Mouse (Mus musculus): ENCODE data around the gene Rgs6.

Gene Rgs6

GRCm38 (mm10) chr12:83206866-83207265 lies 618.8 kb downstream of the Rgs6 start:
- CTCF ChIA-PET, result interaction anchor here (0.6 kb wide), 1 partner anchor 238 kb away, joined by 3 read pairs; no protein-coding TSS in a partner anchor

GRCm38 (mm10) chr12:83207481-83207880 lies 619.4 kb downstream of the Rgs6 start:
- CTCF ChIA-PET, result no interaction called here

GRCm38 (mm10) chr12:83208011-83208410 lies 619.9 kb downstream of the Rgs6 start:
- CTCF ChIA-PET, result no interaction called here

- CTCF ChIA-PET, result no interaction called here
Observed at GRCm38 (mm10) chr12:83208841-83209240, 620.7 kb downstream of the Rgs6 start.

- CTCF ChIA-PET, result no interaction called here
Observed at GRCm38 (mm10) chr12:83209461-83209860, 621.4 kb downstream of the Rgs6 start.

GRCm38 (mm10) chr12:83210294-83210693 lies 622.2 kb downstream of the Rgs6 start:
- CTCF ChIA-PET, result no interaction called here

- CTCF ChIA-PET, result no interaction called here
Observed at GRCm38 (mm10) chr12:83210735-83211134, 622.6 kb downstream of the Rgs6 start.

GRCm38 (mm10) chr12:83211146-83211822 lies 623.2 kb downstream of the Rgs6 start:
- CTCF ChIA-PET, result no interaction called here

All from spleen, embryonic (tissue).